Mouse (Mus musculus): ENCODE results near the gene Pkdrej.

DNA sequence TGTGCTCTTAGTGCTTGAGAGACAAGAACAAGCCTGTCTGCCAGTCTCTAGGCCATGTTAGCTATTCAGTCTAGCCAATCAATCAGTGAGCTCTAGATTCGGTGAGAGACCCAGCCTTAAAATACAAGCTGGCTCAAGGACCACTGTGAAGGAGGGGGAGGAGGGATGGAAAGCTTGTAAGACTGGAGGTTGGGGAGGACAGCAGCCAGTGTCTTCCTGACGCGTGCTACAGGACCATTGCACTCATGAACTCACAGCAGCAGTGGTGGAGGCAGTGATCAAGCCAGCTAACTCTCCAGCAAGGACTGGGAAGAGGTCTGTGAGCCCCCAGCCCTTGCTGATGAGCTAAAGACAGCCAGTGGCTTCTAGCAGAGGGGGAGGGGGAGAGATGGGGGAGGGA is 56.5 kb downstream of the Pkdrej start:
- no peak for TF ChIP-seq CTCF (IDR thresholded peaks at IDR 0.05; ENCODE audit: low read depth, low read length)
- no peak for TF ChIP-seq POLR2A (IDR thresholded peaks at IDR 0.05; ENCODE audit: borderline replicate concordance, low read depth, low read length)

Data from bone marrow macrophage, adult 2 months (primary cell).